Mouse (Mus musculus) ES-E14 (cell line): ENCODE results near the gene S100a16.
A peak's percentile ranks its signal among the peaks of the same experiment; 100 is the strongest.

Source experiments
- HCFC1 ChIP-seq: IDR thresholded peaks from 2 replicates; pipeline ENCODE4 v1.6.1; 2012; ENCODE audit warnings: low read length, inconsistent platforms, borderline replicate concordance; ENCODE audit not compliant: insufficient read depth
- ZNF384 ChIP-seq: IDR thresholded peaks from 2 replicates; pipeline ENCODE4 v1.6.1; 2012; ENCODE audit warnings: low read depth, low read length, inconsistent platforms

- TF ChIP-seq HCFC1 (peak; percentile 13; the same call in 1 of the 2 replicates), ZNF384 (no peak)
Observed at GRCm38 (mm10) chr3:90508950-90509746, 27.9 kb upstream of the S100a16 start, which contains the start of gene Chtop.
